Mouse (Mus musculus): ENCODE data around the gene Rbfox1.
A peak's percentile ranks its signal among the peaks of the same experiment; 100 is the strongest.

- peak; percentile 79 for TF ChIP-seq CTCF (IDR thresholded peaks at IDR 0.05; ENCODE audit: low read depth)
- TF ChIP-seq EP300 (optimal IDR thresholded peaks at IDR 0.05), result no peak
These were observed 46.5 kb downstream of the Rbfox1 start for GRCm38 (mm10) chr16:5931680-5932079.
